Comparison of ENCODE assay signal across 21 mouse cellular contexts in genomic region chr8:104131414-104131975, GRCm38 (mm10). TPM values are rescaled to one million over a fixed set of nuclear protein-coding genes. Genes with fewer than 3 reads are reported as not detected.
DNase-seq lines count a peak whose midpoint lies in the region; ATAC-seq and TF ChIP-seq lines count a peak whose summit lies in the region.
"Had no signal": no experiment of that assay in that cellular context is flagged by ENCODE, and none has a peak within 500 bp of the region (broad histone marks: within the 10 kb centered on the region; RNA-seq: fewer than 3 reads in every experiment).

No protein-coding gene starts in this region.

- ATAC-seq in frontal cortex, adult (ENCODE audit: low TSS enrichment): peak; percentile 22; the same call in 1 of the 2 replicates
- no peak for ATAC-seq in lung, embryonic 14.5 days (ENCODE audit: insufficient read depth)
- peak; percentile 48 for ATAC-seq in lung, postnatal 0 days
- no peak for ATAC-seq in kidney, embryonic 16.5 days (ENCODE audit: low FRiP score, low TSS enrichment)
- ATAC-seq: forebrain, embryonic 16.5 days had no signal

- H3K36me3 ChIP-seq in lung, embryonic 14.5 days (ENCODE audit: insufficient read depth): no peaks in the 10 kb centered on the region
- 0 out of 2 replicates have a peak, but pooled peaks cover 4% of the 10 kb centered on the region for H3K36me3 ChIP-seq in lung, postnatal 0 days (ENCODE audit: insufficient read depth, low read length)
- H3K36me3 ChIP-seq in kidney, embryonic 16.5 days (ENCODE audit: insufficient read depth, low read length): no peaks in the 10 kb centered on the region
- H3K36me3 ChIP-seq: embryonic facial prominence, embryonic 12.5 days; hindbrain, embryonic 13.5 days had no signal

- no peak overlapping the region for H3K9ac ChIP-seq in lung, embryonic 14.5 days
- H3K9ac ChIP-seq in lung, postnatal 0 days (replicated peaks; ENCODE audit: low read depth): no peak overlapping the region
- no peak overlapping the region for H3K9ac ChIP-seq in kidney, embryonic 16.5 days (replicated peaks; ENCODE audit: low read length)
- H3K9ac ChIP-seq: embryonic facial prominence, embryonic 12.5 days; heart, embryonic 12.5 days; hindbrain, embryonic 13.5 days had no signal

- no peak overlapping the region for H3K27ac ChIP-seq in lung, embryonic 14.5 days (ENCODE audit: low read depth)
- no peak overlapping the region for H3K27ac ChIP-seq in lung, postnatal 0 days (ENCODE audit: low read length)
- H3K27ac ChIP-seq in kidney, embryonic 16.5 days (ENCODE audit: low read length): no peak overlapping the region
- H3K27ac ChIP-seq: embryonic facial prominence, embryonic 12.5 days; hindbrain, embryonic 13.5 days; left cerebral cortex, adult 2 months; macrophage had no signal

- 53% methylated on average over 7 of the region's 7 CpGs for WGBS in lung, embryonic 14.5 days
- 50% methylated on average over 7 of the region's 7 CpGs for WGBS in lung, postnatal 0 days
- WGBS in kidney, embryonic 16.5 days: 69% methylated on average over 7 of the region's 7 CpGs

- H3K9me3 ChIP-seq in lung, embryonic 14.5 days (ENCODE audit: low read depth, low read length): no peaks in the 10 kb centered on the region
- no peaks in the 10 kb centered on the region for H3K9me3 ChIP-seq in lung, postnatal 0 days (ENCODE audit: low read length)
- no peaks in the 10 kb centered on the region for H3K9me3 ChIP-seq in kidney, embryonic 16.5 days (ENCODE audit: low read length)
- H3K9me3 ChIP-seq: embryonic facial prominence, embryonic 12.5 days; heart, embryonic 12.5 days; hindbrain, embryonic 13.5 days had no signal

- H3K4me2 ChIP-seq in lung, embryonic 14.5 days: no peak overlapping the region
- H3K4me2 ChIP-seq in lung, postnatal 0 days (replicated peaks; ENCODE audit: low read depth, low read length): no peak overlapping the region
- H3K4me2 ChIP-seq in kidney, embryonic 16.5 days (replicated peaks; ENCODE audit: low read depth, low read length): no peak overlapping the region
- H3K4me2 ChIP-seq: embryonic facial prominence, embryonic 12.5 days; heart, embryonic 12.5 days; hindbrain, embryonic 13.5 days; liver, embryonic 11.5 days; midbrain, embryonic 11.5 days had no signal

- H3K4me3 ChIP-seq in lung, embryonic 14.5 days (ENCODE audit: low read depth, low read length): no peak overlapping the region
- H3K4me3 ChIP-seq in lung, postnatal 0 days (ENCODE audit: low read depth, low read length): no peak overlapping the region
- H3K4me3 ChIP-seq in kidney, embryonic 16.5 days (ENCODE audit: low read length): no peak overlapping the region
- H3K4me3 ChIP-seq: embryonic facial prominence, embryonic 12.5 days; heart, embryonic 12.5 days; hindbrain, embryonic 13.5 days; left cerebral cortex, adult 2 months had no signal

- no peak for DNase-seq in frontal cortex, postnatal 36 days (ENCODE audit: low spot score in 2 of 2)
- peak; percentile 65 for DNase-seq in lung, embryonic 14.5 days
- DNase-seq in lung, postnatal 25 days (ENCODE audit: low spot score): no peak
- DNase-seq in lung, postnatal 0 days (ENCODE audit: low spot score): peak; percentile 20
- DNase-seq in adrenal gland, postnatal 4 days (ENCODE audit: low spot score in 2 of 2): no peak
- DNase-seq: cerebellum, adult 9-10 months; heart, postnatal 14 days; right cerebral cortex, adult 18-20 months; thymus, postnatal 36 days had no signal

- no peaks in the 10 kb centered on the region for H3K4me1 ChIP-seq in lung, embryonic 14.5 days (ENCODE audit: insufficient read depth)
- no peaks in the 10 kb centered on the region for H3K4me1 ChIP-seq in lung, postnatal 0 days (ENCODE audit: insufficient read depth, low read depth, low read length)
- no peaks in the 10 kb centered on the region for H3K4me1 ChIP-seq in kidney, embryonic 16.5 days (ENCODE audit: insufficient read depth, low read length)
- H3K4me1 ChIP-seq: embryonic facial prominence, embryonic 12.5 days; hindbrain, embryonic 13.5 days had no signal

- H3K27me3 ChIP-seq in lung, embryonic 14.5 days (ENCODE audit: insufficient read depth, low read length): no peaks in the 10 kb centered on the region
- no peaks in the 10 kb centered on the region for H3K27me3 ChIP-seq in lung, postnatal 0 days (replicated peaks; ENCODE audit: insufficient read depth, low read length)
- H3K27me3 ChIP-seq in kidney, embryonic 16.5 days (ENCODE audit: insufficient read depth, low read length): no peaks in the 10 kb centered on the region
- H3K27me3 ChIP-seq: CH12.LX; embryonic facial prominence, embryonic 12.5 days; heart, embryonic 12.5 days; hindbrain, embryonic 13.5 days had no signal

- TF ChIP-seq EP300 in lung, postnatal 0 days (IDR thresholded peaks at IDR 0.05): no peak

- TF ChIP-seq CTCF in lung, embryonic 14.5 days (IDR thresholded peaks at IDR 0.05; ENCODE audit: low read depth): no peak
- no peak for TF ChIP-seq CTCF in lung, postnatal 0 days (IDR thresholded peaks at IDR 0.05)

RNA-seq across cellular contexts. Expression of gene Cdh5, which starts 30.1 kb away (rescaled TPM):
- 69.8 and 71.5 TPM in 2 replicates for polyA plus RNA-seq in lung, embryonic 14.5 days (2014; fragmentation: Nextera tagmentation; extraction: Ambion mirVana)
- polyA plus RNA-seq in lung, postnatal 0 days (2015; fragmentation: Nextera tagmentation; extraction: Ambion mirVana): 99.0 and 100 TPM in 2 replicates
- 100 to 1,000 TPM; 117 to 119 TPM for total RNA-seq in adrenal gland, postnatal 4 days (2021)
- polyA plus RNA-seq in kidney, embryonic 16.5 days (2015; fragmentation: Nextera tagmentation; extraction: Ambion mirVana): 38.1 and 42.2 TPM in 2 replicates
- total RNA-seq: MEL had no signal

RNA-seq across cellular contexts. Expression of gene Bean1, which starts 38.7 kb away (rescaled TPM):
- polyA plus RNA-seq in lung, embryonic 14.5 days (2014; fragmentation: Nextera tagmentation; extraction: Ambion mirVana): 0.74 and 0.86 TPM in 2 replicates
- polyA plus RNA-seq in lung, postnatal 0 days (2015; fragmentation: Nextera tagmentation; extraction: Ambion mirVana): 0.14 and 0.47 TPM in 2 replicates
- 1 to 10 TPM; 3.6 to 6.1 TPM for total RNA-seq in adrenal gland, postnatal 4 days (2021)
- polyA plus RNA-seq in kidney, embryonic 16.5 days (2015; fragmentation: Nextera tagmentation; extraction: Ambion mirVana): 2.3 and 2.5 TPM in 2 replicates
- total RNA-seq: CH12.LX, MEL had no signal
- polyA plus RNA-seq: macrophage had no signal

Comparison
In these comparisons a context has a peak if more than half of its experiments do, and no peak if none do; other contexts are left out.
1. ATAC-seq: peak in frontal cortex, adult (single experiment) and lung, postnatal 0 days (single experiment); none in lung, embryonic 14.5 days (single experiment) and kidney, embryonic 16.5 days (single experiment).
2. DNase-seq: peak in lung, embryonic 14.5 days (single experiment) and lung, postnatal 0 days (single experiment); none in frontal cortex, postnatal 36 days (0 of 2), lung, postnatal 25 days (single experiment) and adrenal gland, postnatal 4 days (0 of 2).